Mouse (Mus musculus): ENCODE data around the gene Olfr1320. TPM values are rescaled to one million over a fixed set of nuclear protein-coding genes. Genes with fewer than 3 reads are reported as not detected.

Olfr1320 gene
- total RNA-seq (2023), result not detected in 2 replicates

DNA sequence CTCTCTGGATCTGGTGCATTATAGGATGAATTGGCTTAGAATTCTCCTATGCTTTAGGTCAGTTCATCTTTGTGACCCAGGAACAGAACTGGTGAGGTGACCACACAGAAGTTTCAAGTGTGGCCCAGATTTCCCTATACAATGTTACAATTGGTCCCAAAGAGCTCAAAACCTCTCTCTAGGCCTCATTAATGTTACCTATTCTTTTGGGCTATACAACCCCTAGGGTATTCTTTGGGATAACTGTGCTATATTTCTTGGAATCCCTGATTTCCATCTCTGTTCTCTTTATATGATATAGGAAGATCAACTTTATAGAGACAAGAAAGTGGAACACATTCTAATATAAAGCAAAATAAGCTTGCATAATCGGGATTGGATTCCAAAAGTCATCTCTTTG, at the start of gene Olfr1320:
TSS of gene Olfr1320 (plus strand) at position 301 of the 400 bp plus-strand sequence.

Other genes starting within 250 kb of the Olfr1320 start
- gene Arhgap36, start 208.4 kb upstream of the Olfr1320 start, total RNA-seq (2023), result not detected in 2 replicates
- not detected in 2 replicates for gene Olfr1321, start 62.7 kb downstream of the Olfr1320 start, total RNA-seq (2023)
- gene Igsf1, start 125.4 kb downstream of the Olfr1320 start, total RNA-seq (2023), result not detected in 2 replicates
- gene Olfr1322, start 219.2 kb downstream of the Olfr1320 start, total RNA-seq (2023), result not detected in 2 replicates